Mouse (Mus musculus) Muller cell, postnatal 12 days (primary cell): ENCODE measurements around the gene Slit3.

Experiments used
- DNase-seq: peaks from one replicate; pipeline ENCODE4 v3.0.0-alpha.2; 2015; ENCODE audit errors: inconsistent ontology term

The Slit3 gene

GRCm38 (mm10) chr11:35458068-35458467 lies 337.0 kb downstream of the Slit3 start:
- DNase-seq, result no peak

- peak; percentile 17 for DNase-seq
Measured at GRCm38 (mm10) chr11:35466701-35467100, 345.7 kb downstream of the Slit3 start.

- DNase-seq, result no peak
Measured at GRCm38 (mm10) chr11:35468847-35469246, 347.8 kb downstream of the Slit3 start.

DNA sequence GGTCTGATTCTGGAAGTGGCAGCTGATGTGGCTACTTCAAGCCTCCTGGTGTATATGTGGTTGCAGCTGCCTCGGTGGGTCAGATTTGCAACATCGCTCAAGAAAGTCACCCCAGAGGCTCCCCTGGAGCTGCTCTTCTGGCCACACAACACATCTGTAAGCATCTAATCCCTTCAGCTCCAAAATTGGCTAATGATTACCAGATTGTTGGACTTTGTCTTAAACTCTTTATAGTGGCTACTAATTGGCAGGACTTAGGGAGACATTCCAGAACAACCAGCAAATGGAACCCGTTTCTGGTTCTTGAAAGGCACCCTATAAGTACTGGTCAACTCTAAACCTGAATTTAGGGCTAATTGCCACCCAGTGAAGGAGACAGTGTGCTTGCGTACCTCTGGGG lies 348.9 kb downstream of the Slit3 start:
- DNase-seq, result no peak

- no peak for DNase-seq
Measured at GRCm38 (mm10) chr11:35470853-35471252, 349.8 kb downstream of the Slit3 start.

GRCm38 (mm10) chr11:35472842-35473616 lies 352.0 kb downstream of the Slit3 start:
- no peak for DNase-seq

DNA sequence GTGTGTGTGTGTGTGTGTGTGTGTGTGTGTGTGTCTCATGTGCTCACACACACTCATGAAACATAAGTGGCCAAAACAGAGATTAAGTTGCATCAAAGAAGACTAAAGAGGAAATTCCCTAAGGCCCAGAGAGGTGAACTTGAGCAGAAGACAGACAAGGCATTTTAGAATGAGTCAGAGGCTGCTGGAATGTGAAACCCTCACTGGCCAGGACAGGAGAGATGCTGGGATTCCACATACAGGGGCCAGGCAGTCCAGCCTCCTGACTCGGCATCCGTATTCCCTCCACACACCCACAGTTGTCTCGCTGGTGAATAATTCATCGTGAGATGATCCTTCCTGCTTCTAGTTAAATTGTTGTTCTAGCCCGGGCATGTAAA lies 352.6 kb downstream of the Slit3 start:
- peak; percentile 82 for DNase-seq

DNA sequence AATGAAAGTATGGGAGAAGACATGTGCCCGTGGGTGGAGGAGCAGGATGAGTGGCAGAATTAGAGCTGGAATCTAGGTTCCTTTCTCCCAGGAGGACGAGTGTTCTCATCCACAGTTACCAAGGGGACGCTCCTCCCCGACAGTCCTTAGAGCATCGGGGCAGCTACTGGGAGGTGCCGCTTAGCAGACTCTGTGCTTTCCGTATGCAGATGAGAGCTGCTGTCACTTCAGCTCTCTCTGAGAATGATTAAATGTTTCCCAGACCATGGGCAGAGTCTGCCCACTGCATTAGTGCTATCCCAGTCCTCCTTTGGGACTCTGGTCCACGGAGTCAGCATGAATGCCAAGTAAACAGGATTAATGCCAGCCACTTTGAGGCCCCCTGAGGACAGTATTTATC lies 359.1 kb downstream of the Slit3 start:
- no peak for DNase-seq

DNA sequence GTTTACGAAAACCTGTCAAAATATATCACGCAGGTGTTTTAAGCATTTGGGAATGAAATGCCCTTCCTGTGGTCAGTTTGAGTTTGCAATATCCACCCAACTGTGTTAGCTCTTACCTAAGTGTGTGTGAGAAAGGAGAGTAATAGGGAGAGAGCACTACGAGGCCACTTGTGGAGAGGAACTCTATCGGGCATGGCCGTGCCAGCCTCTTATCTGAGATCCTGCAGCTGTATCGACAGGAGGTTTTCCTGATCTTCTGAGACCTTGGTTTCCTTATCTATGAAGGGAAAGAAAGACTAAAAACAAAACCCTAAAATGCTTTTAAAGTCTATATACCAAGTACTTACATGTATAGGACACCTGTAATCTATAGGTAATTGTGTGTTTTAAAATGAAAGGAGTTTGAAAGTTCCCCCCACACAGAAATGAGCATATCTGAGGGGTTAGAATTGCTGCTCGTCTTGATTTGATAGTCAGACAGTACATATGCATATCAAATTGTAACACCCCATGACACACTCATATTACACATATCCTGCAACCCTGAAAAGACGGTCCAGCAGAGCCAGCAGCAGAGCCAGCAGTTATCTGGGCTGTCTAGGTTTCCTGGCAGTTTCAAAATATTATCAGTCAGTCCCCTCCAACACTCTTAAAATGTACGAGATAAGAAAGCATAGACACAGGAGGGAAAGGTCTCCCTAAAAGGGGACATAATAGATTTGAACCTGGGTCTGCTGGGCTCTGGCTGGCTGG lies 360.8 kb downstream of the Slit3 start:
- DNase-seq, result no peak

GRCm38 (mm10) chr11:35487966-35488365 lies 366.9 kb downstream of the Slit3 start:
- DNase-seq, result no peak

DNA sequence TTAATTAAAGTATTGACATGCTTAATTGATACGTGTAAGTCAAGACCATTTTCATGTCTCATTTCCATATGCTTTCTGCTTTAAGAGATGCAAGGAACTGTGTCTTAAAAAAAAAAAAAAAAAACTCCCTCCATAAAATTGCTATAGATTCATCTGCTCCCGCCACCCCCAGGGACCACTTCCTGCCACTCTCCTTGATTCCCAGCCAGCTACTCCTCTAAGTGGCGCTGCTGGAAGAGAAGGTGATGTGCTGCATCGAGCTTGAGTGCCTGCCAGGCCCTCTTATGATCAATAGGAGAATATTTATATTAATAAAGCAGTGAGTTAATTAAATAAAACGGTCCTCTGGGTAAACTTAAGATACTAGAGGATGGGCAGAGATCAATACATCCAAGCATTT lies 370.7 kb downstream of the Slit3 start:
- DNase-seq, result no peak

- no peak for DNase-seq
Measured at GRCm38 (mm10) chr11:35496874-35497273, 375.9 kb downstream of the Slit3 start.

DNA sequence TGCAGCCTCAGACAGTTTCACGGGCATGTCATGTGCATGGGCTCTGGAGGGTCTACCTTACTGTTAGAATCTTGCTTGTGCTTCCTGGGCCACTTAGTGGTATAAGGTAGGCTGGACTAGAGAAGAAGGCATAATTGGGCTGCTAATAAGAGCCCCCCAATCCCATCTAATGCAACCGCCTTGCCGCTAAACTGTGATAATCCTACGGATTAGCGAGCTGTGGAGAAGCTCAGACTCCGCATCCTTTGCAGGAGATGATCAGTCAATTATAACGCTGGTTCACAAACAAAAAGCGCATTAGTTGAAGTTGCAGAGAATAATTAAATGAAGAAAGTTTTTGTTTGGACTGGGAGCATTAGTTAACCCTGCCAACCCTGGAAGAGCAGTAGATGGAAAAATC lies 376.9 kb downstream of the Slit3 start:
- no peak for DNase-seq

DNA sequence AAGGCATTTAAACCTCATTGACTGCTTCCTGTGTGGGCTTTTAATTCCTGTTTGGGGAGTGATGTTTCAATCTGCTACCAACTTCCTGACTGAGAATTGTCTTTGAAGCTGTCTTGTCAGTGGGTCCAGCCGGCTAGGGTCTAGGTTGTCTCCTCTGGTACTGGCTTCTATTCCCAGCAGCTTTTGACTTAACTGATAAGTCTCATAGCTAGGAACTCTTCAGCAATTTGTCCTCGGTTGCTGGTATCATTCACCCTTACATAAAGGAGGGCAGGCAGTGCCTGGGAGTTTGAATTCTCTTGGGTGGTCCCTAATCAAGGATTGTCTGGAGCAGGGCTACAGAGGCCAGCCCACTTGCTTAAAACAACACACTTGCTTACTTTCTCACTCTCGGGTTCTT lies 381.1 kb downstream of the Slit3 start:
- DNase-seq, result no peak

- DNase-seq, result no peak
Measured at GRCm38 (mm10) chr11:35504051-35504450, 383.0 kb downstream of the Slit3 start.

DNA sequence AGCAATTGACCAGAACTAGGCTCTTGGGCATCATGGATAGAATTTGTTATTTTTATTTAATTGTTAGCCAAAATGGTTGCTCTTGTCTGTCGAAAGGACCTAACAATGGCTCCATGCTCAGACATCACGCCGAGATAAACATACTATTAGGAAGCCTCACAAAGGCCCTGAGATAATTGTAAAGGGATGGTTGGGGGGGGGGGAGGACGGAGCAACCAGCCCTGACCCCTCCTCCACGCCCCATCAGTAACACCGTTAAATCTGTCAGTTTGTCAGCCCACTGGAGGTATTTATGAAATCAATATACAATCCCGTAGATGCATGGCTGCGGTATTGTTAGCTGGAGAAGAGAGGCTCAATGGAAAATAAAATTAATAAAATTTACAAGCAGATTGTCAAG lies 383.9 kb downstream of the Slit3 start:
- no peak for DNase-seq

DNA sequence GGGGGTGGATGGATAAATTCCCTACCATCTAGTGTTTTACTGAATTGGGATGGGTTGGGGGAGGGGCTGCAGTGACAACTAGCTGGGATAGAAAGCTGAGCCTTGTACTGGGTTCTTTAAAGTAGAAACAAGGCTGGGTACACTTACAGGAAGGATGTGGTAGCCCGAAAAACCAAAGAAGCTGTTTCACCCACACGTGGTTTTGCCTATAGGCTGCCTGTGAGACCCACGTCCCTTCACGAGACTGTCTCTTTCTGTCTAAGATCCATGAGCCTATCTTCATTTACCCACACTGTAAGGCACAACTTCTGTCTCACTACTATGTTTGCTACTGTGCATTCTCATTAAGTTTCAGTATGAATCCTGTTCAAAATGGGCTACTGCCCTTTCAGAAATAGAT lies 384.3 kb downstream of the Slit3 start:
- DNase-seq, result no peak

- DNase-seq, result no peak
Measured at GRCm38 (mm10) chr11:35505817-35506216, 384.8 kb downstream of the Slit3 start.

GRCm38 (mm10) chr11:35507781-35508390 lies 386.9 kb downstream of the Slit3 start:
- no peak for DNase-seq

DNA sequence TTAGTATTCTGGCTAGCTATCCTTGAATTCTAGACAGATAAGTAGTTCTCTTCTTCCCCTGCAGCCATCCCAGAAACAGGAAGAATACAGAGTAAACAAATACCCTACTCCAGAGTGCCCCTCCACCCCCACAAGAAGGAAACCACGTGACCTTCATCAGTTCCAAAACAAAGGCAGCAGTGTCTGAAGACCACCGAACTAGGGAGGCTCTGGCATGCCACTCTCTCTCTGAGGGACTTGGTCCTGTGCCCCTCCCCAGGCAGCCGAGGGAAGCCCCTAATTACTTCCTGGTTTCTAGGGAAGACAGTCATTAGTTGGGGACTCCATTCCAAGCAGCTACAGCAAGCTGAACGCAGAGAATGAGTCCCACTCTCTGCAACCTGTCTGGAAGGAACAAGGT lies 391.7 kb downstream of the Slit3 start:
- DNase-seq, result peak; percentile 32

DNA sequence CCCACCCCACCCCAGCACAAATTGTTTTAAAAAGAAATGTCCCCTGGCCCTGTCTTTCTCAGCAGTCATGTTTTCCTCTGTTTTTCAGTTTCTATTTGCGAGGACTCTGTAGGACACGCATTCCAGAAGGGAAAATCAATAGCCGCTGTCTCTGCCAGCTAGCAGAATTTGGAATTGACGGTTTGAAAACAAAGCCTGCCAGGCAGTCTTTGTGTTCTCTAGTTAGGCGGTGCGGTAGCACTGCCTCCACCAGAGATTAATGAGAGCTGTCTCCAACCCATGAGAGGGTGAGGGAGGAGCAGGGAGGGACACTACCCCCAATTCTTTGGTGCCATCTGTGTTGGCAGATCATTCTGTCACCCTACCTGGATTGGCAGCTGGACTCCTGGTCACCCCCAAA lies 392.3 kb downstream of the Slit3 start:
- peak; percentile 74 for DNase-seq

DNA sequence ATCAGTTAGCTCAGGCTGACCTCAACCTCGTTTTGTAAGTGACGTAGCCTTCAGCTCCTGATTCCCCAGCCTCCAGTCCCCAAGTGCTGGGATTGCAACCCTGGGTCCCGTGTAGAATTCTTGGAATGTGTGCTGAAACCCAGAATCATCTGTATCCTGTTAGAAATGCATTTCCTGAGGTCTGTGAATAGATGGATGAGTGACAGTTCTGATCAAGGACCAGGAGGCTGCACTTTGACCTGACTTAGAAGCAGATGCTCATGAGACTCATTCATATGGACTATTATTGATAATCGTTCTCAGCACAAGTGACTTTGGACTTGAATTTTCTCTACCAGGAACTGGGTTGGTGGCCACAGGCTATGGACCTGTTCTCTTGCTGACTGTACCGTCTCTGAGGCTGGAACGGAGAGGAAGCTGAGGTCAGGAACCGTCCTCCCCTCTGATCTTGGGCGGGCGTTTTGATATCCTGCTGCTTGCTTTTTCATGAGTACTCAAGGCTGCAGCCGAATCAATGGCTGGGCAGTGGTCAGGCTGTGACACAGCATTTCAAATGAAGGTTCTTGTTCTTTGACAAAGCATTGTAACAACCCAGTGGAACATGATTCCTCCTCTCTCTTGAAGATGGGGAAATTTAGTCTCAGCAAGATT lies 401.9 kb downstream of the Slit3 start:
- no peak for DNase-seq
